Mouse (Mus musculus) cerebellum, postnatal 25 days (tissue): ENCODE results near the gene Hprt.

ENCODE experiments used
- DNase-seq, 2 experiments: peaks; one replicate each; pipeline ENCODE4 v3.0.0; 2021; ENCODE audit warnings: mixed read lengths in 2 of 2

Hprt gene

GRCm38 (mm10) chrX:53045187-53045903 lies 57.4 kb downstream of the Hprt start:
- DNase-seq, result no peak

DNA sequence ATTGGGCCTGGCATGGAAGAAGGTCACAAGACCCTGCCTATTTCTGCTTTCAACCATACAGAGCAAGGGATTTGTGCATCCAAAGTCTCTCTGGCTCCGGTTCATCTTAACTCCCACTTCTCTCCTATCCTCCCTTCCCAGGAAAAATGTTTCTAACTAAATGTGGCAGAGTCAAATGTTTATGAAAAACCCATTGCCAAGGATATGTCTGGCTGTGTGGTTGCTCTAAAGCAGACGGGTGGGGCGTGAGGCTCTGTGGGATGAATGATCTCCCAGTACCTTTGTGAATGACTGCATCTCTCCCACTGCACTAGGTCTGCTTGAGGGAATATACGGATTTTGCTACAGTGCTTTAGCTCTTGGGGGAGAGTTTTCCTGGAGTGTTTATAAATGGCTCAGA lies 58.1 kb downstream of the Hprt start:
- no peak for DNase-seq

DNA sequence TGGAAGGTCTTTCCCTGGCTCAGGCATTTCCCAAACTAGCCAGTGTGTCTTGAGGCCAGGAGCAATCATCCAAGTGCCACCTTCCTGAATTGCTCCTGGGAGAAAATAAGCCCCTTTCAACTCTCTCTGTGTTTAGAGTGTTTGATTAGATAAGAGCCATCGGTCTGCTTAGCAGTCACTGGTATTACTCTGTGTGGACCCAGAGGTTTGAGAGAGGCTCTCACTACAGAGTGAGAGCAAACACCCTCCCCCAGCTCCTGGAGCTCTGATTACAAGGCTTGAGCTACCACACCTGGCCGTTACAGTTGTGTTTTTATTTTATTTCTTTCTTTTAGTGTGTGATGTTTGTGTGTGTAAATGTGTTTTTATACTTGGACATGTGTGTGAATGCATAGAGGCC lies 59.0 kb downstream of the Hprt start:
- no peak for DNase-seq

GRCm38 (mm10) chrX:53049196-53049595 lies 61.3 kb downstream of the Hprt start:
- DNase-seq, result no peak

- no peak for DNase-seq
Observed at GRCm38 (mm10) chrX:53050353-53050752, 62.4 kb downstream of the Hprt start.

DNA sequence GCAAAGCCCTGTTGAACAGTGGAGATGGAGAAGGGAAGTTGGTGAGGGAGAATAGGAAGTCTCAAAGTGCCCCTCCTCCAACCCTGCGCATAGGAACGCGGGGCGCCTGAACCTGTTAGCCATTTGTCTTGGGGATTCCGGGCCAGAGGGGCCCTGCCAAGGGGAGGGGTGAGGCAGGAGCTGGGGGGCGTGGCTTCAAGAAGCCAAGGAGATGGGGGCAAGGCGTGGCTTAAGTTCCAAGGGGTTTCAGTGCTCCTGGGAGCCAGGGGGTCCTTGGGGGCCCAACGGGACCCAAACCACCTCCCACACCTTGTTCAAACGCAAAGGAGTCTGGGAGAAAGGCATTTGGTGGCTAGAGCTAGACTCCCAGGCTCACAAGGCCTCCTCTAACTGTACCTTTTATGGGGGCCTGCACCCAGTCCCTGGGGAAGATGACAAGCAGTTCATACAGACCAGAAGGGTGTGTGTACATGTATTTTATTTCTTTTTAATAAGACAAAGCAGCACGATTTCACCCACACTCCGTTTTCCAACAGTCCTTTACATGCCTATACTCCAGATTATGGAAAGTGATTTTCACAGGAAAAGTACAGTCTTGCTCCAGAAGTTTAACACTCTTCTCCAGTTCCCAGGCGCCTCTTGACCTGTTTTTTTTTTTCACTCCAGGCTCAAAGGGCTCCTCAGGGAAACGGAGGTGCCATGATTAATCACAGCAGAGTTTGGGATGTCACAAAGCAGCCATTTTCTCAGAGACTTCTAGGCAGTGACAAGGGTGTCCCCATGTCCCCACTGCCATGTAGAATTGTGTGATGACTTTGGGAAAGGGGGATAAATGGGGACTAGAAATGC lies 64.9 kb downstream of the Hprt start:
- DNase-seq, result no peak

GRCm38 (mm10) chrX:53053885-53054284 lies 65.9 kb downstream of the Hprt start:
- no peak for DNase-seq

DNA sequence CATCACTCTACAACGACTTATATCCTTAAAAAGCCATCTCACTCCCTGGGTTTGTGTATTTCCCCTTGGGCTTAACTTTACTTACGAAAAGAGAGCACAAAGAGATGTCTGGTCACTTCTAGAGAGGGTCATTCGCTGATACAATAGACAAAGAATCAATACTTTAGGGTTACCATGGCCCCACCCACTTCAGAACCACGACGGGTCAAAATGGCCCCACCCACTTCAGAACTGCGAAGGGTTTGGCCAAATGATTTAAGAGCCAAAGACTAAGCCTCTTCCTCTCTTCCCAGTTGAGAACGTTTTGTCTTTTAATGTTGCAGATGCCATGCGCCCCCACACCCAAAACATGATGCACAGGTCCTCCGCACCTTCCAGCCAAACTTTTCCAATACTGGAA lies 67.8 kb downstream of the Hprt start:
- DNase-seq, result no peak

DNA sequence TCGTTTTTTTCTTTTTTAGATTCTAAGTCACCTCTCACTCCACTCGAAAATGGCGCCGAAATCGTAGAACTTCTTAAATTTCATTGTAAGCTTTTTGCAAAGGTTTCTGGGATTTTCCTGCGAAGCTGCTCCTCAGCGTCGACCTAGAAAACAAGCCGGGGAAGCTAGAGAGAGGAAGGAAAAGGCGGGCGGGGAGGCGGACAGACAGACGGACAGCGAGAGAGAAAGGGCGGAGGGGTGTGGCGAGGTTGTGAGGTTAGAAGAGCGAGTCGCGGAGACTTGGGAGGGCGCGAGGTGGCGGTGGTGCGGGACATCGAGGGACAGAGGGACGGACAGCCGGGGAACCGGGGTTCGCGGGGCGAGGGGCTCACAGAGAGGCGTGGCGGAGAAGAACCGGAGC lies 68.7 kb downstream of the Hprt start:
- no peak for DNase-seq

DNA sequence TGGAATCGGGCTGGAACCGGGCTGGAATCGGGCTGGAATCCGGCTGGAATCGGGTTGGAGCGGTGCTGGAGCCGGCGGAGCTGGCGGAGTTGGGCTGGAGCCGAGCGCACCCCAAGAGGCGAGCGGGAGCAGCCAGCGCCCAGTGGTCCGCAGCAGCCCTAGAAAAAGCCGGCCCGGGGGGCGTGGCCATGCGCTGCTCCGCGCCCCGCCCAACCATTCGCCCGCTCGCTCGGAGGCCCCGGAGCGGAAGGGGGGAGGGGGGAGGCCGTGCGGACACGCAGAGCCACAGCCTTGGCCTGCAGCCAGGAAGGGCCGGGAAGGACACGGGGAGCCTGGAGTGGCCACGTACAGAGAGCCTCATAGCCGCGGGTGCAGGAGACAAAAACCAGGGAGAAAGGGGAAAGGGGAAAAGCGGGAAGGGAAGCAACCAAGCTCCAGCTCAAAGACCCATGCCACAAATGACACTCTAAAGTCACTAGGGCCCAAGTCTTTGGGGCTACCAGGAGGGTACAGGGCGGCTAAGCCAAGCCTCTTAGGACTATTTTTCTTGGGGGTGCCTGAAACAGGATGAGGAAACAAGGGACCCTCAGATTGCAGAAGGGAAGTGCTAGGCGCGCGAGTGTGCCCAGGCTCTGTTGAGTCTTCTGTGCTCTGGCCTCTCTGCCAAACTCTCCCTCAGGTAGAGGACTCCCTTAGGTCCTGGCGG lies 69.3 kb downstream of the Hprt start:
- DNase-seq, result peak; percentile 48 to 71

DNA sequence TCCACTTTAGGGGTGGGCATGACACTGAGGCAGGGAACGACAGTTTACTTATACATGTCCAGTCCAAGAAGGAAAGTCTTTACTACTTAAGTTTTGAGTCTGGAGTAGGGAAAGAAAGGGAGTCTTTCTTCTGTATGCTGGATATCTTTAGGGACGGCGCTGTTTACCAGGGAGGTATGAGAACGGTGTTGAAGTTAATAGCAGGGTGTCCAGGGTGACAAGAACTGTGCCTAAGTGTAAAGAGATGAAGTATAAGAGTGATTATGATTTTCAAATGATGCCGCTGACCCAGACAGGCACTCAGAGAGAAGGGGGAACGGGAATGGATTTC lies 69.8 kb downstream of the Hprt start:
- no peak for DNase-seq

DNA sequence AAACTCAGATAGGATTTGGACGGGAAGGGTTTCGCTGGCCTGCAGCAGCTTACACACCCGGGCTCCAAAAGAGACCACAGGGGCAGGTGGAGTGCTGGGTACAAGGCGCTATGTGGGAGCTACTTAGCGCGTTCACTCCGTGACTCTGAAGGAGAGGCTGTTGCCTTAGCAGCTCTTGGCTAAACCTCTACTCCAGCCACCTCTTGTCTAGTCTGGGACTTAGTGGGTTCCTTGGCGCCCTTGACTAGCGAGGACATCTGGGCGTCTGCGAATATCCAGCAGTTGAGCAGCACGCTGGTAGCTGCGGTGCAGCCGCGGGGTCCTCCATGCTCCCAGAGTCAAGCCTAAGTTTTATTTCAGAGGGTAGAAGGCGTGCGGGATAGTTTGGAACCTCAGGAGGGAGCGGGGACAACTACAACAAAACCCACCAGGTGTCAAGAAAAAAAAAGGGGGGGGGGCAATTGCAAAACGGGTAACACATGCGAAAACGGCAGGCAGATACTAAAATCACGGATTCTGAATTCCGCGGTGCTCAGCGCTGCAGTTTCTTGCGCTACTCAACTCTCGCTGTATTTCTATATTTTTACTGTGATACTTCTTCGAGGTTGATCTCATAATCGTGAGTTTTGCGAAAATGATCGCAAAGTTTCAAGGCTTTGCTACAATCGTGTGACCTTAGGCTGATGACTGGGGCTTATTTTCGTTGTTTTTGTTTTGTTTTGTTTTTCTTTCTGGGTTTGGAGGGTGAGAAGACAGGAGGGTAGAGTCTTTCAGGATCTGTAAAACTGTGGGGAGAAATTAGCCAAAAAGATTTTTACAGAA lies 70.7 kb downstream of the Hprt start:
- peak; percentile 7 to 25 for DNase-seq

GRCm38 (mm10) chrX:53059426-53060007 lies 71.6 kb downstream of the Hprt start:
- no peak for DNase-seq

DNA sequence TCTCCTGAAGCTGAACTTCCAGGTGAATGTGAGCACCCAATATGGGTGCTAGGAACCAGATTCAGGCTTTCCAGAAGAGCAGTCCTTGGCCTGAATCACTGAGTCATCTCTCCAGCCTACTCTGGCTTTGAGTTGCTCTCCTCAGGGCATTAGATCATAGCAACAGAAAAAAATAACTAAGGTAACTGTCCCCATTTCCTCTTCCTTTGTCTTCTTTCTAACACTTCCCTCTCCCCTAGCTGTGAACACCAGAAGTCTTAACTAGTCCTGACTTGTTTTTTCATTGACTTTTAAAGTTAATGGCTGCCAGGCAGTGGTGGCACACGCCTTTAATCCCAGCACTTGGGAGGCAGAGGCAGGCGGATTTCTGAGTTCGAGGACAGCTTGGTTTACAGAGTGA lies 76.5 kb downstream of the Hprt start:
- DNase-seq, result no peak
